Mouse (Mus musculus) liver, embryonic 15.5 days (tissue): ENCODE results near the gene Gm44511. TPM values are rescaled to one million over a fixed set of nuclear protein-coding genes. Genes with fewer than 3 reads are reported as not detected.

Experiments
- ATAC-seq: fragments of 200-750 bp; cut with Nextera tagmentation; 2 replicates; pipeline ENCODE4 v1.8.0; 2017; ENCODE audit warnings: moderate number of reproducible peaks, mild to moderate bottlenecking, moderate library complexity; ENCODE audit not compliant: insufficient read depth
- H3K27ac ChIP-seq: fragments of 300-500 bp; sonication (generic); replicated peaks from 2 replicates; pipeline ENCODE4 v1.5.1; 2015; ENCODE audit warnings: mild to moderate bottlenecking, inconsistent platforms
- H3K27me3 ChIP-seq: fragments of 300-500 bp; sonication (generic); 2 replicates; pipeline ENCODE4 v1.6.1; 2015; ENCODE audit warnings: mild to moderate bottlenecking, inconsistent platforms
- H3K36me3 ChIP-seq: fragments of 300-500 bp; sonication (generic); replicated peaks from 2 replicates; pipeline ENCODE4 v1.6.1; 2015; ENCODE audit warnings: moderate library complexity, mild to moderate bottlenecking, inconsistent platforms
- H3K4me1 ChIP-seq: fragments of 300-500 bp; sonication (generic); replicated peaks from 2 replicates; pipeline ENCODE4 v1.6.1; 2015; ENCODE audit warnings: inconsistent platforms
- H3K4me2 ChIP-seq: fragments of 300-500 bp; sonication (generic); 2 replicates; pipeline ENCODE4 v1.6.1; 2015; ENCODE audit warnings: moderate library complexity, mild to moderate bottlenecking, inconsistent platforms
- H3K4me3 ChIP-seq: fragments of 300-500 bp; sonication (generic); replicated peaks from 2 replicates; pipeline ENCODE4 v1.5.1; 2015; ENCODE audit warnings: mild to moderate bottlenecking, inconsistent platforms
- H3K9ac ChIP-seq: fragments of 300-500 bp; sonication (generic); 2 replicates; pipeline ENCODE4 v1.6.1; 2015; ENCODE audit warnings: moderate library complexity, mild to moderate bottlenecking, inconsistent platforms
- H3K9me3 ChIP-seq: fragments of 300-500 bp; sonication (generic); replicated peaks from 2 replicates; pipeline ENCODE4 v1.6.1; 2016; ENCODE audit warnings: inconsistent platforms
- WGBS: fragments of 180-500 bp; shearing (Covaris S2); methylation state at CpG from one replicate; pipeline ENCODE4 v1.1.7; 2015; ENCODE audit warnings: mixed read lengths; ENCODE audit not compliant: insufficient replicate concordance; 5-methylcytosine and 5-hydroxymethylcytosine counted together
- polyA plus RNA-seq: library from polyadenylated mRNA; unstranded; fragments of >200 nt; fragmentation: Nextera tagmentation; extraction: Ambion mirVana; gene quantifications from 2 replicates; pipeline ENCODE4 v1.2.1, GENCODE M21; 2015

Gm44511 gene
- polyA plus RNA-seq, 1 experiment from 2014 or later = not detected

DNA sequence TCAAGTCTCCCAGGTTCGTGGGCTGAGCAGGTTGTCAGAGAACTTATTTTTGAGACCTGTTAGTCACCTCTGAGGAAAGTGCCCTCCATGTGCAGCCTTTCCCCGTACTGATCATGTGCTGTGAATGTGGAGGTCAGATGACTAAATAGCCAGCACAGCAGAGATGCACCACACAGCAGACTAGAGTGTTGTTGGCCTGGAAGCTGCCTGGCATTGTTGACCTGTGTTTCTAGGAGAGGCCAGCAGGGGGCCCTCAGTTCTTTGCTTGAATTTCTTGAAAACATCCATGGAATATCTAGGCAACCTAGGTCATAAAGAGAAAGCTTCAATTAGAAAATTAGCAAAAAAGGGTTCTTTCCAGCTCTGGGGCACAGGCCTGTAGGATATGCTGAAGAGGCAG lies 23.8 kb upstream of the Gm44511 start:
- no peak overlapping the region for H3K9ac ChIP-seq
- no peak overlapping the region for H3K27ac ChIP-seq
- 36% methylated on average over 2 of the region's 2 CpGs for WGBS
- H3K36me3 ChIP-seq = no peaks in the 10 kb centered on the region
- H3K9me3 ChIP-seq = no peaks in the 10 kb centered on the region
- no peak overlapping the region for H3K4me2 ChIP-seq
- peaks cover 21% of the 10 kb centered on the region for H3K4me1 ChIP-seq
- no peak for ATAC-seq
- no peaks in the 10 kb centered on the region for H3K27me3 ChIP-seq
- no peak overlapping the region for H3K4me3 ChIP-seq

- Histone ChIP-seq H3K9me3 (no peaks in the 10 kb centered on the region), H3K4me1 (peaks cover 38% of the 10 kb centered on the region), H3K9ac (no peak overlapping the region), H3K27ac (no peak overlapping the region), H3K4me3 (no peak overlapping the region), H3K27me3 (no peaks in the 10 kb centered on the region), H3K4me2 (no peak overlapping the region), H3K36me3 (no peaks in the 10 kb centered on the region)
- 78% methylated on average over 4 of the region's 4 CpGs for WGBS
- ATAC-seq = no peak
These were observed 21.3 kb upstream of the Gm44511 start for GRCm38 (mm10) chr6:128847401-128847800.

DNA sequence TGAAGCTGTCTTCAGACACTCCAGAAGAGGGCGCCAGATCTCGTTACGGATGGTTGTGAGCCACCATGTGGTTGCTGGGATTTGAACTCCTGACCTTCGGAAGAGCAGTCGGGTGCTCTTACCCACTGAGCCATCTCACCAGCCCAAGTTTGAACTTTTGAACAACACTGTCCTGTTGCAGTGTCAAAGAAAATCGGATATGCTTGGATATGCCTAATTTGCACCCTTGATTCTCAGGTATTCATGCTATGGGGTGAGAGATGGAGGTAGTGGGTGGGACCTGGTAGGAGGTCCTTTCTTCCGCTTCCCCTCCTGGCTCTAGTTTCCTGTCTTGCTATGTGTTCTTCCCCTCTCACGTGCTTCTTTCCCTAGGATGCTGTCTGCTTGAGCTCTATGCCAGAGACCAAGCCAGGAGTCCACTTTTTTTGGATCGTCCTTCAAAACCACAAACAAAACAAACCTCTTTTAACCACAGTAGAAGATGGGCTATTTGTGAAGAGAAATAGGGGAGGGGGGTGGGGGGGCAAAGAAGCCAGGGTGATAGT lies 20.0 kb upstream of the Gm44511 start:
- ATAC-seq = peak; percentile 10
- Histone ChIP-seq H3K4me1 (peaks cover 42% of the 10 kb centered on the region), H3K36me3 (no peaks in the 10 kb centered on the region), H3K9ac (no peak overlapping the region), H3K9me3 (no peaks in the 10 kb centered on the region), H3K4me3 (no peak overlapping the region), H3K27me3 (no peaks in the 10 kb centered on the region), H3K27ac (no peak overlapping the region), H3K4me2 (no peak overlapping the region)
- WGBS = 31% methylated on average over 9 of the region's 9 CpGs

DNA sequence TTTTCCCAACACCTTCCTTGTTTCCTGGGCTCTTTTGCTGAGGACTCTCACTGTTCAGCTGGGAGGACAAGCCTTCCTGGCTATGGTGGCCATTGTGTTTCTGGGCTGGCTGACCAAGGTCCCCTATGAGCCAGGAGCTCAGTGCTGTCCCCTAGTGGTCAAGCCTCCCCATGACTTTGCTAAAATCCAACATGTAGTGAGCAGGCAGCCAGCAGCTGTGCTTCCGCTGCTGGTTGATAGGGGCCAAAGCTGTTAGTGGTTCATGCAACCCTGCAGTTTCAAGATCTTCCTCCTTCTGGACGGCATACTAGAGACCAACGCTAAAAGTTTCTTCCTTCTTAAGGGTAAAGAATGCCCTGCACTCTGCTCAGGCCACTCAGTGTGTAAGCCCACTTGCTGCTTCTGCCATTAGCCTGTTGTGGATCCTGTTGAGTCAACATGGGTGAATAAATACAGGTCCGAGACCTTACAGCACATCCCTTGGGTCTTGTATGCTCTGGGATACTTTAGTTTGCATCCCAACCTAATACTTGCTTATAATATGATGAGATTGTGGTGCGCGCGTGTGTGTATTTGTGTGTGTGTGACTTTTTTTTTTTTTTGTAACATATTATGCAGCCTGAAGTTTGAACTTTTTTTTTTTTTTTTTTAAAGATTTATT lies 19.3 kb upstream of the Gm44511 start:
- Histone ChIP-seq H3K27me3 (no peaks in the 10 kb centered on the region), H3K27ac (peak overlapping the region; percentile 69; the same call in 1 of the 2 replicates), H3K4me1 (peaks cover 42% of the 10 kb centered on the region), H3K36me3 (no peaks in the 10 kb centered on the region), H3K4me2 (peak overlapping the region; percentile 51), H3K4me3 (peak overlapping the region; percentile 15), H3K9ac (peak overlapping the region; percentile 15; the same call in 1 of the 2 replicates), H3K9me3 (no peaks in the 10 kb centered on the region)
- 15% methylated on average over 7 of the region's 7 CpGs for WGBS
- ATAC-seq = peak; percentile 28

GRCm38 (mm10) chr6:128844586-128845080 lies 18.5 kb upstream of the Gm44511 start:
- H3K27ac ChIP-seq = no peak overlapping the region
- 78% methylated on average over 5 of the region's 5 CpGs for WGBS

DNA sequence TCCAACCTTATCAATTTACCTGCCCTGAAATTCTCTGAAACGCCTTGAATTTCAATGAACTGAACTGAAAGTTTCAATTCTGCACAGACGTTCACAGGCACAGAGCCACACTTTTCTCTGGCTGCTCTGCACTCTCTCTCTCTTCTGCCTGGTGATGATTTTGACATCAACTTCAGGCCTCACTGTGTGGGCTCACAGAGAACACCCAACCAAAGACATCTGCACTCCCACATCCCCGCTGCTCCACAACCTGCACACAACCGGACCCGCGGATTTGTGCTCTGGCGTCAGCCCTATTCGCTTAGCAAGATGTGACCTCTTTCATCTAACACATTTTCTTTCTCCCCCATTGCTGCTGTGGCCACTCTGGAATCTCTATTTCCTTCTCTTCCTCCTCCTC lies 18.0 kb upstream of the Gm44511 start:
- Histone ChIP-seq H3K9me3 (no peaks in the 10 kb centered on the region), H3K4me3 (no peak overlapping the region; the same call in 1 of the 2 replicates), H3K4me1 (peaks cover 48% of the 10 kb centered on the region), H3K36me3 (no peaks in the 10 kb centered on the region), H3K9ac (no peak overlapping the region), H3K27me3 (no peaks in the 10 kb centered on the region), H3K27ac (no peak overlapping the region), H3K4me2 (peak overlapping the region; percentile 90)
- no peak for ATAC-seq
- WGBS = 29% methylated on average over 8 of the region's 8 CpGs

More at GRCm38 (mm10) chr6:128844586-128845080, 18.5 kb upstream of the Gm44511 start:
- ATAC-seq = no peak
- Histone ChIP-seq H3K36me3 (no peaks in the 10 kb centered on the region), H3K4me3 (no peak overlapping the region), H3K4me2 (0 out of 2 replicates have a peak overlapping the region, but pooled peaks have one; percentile 90), H3K9me3 (no peaks in the 10 kb centered on the region), H3K27me3 (no peaks in the 10 kb centered on the region), H3K4me1 (peaks cover 44% of the 10 kb centered on the region), H3K9ac (no peak overlapping the region)

GRCm38 (mm10) chr6:128843479-128843992 lies 17.4 kb upstream of the Gm44511 start:
- H3K9ac ChIP-seq = peak overlapping the region; percentile 65
- ATAC-seq = no peak
- no peaks in the 10 kb centered on the region for H3K36me3 ChIP-seq
- peak overlapping the region; percentile 90 for H3K4me2 ChIP-seq
- peak overlapping the region; percentile 76 for H3K4me3 ChIP-seq
- under 1% methylated on average over 22 of the region's 22 CpGs for WGBS
- H3K27me3 ChIP-seq = no peaks in the 10 kb centered on the region
- no peaks in the 10 kb centered on the region for H3K9me3 ChIP-seq
- H3K4me1 ChIP-seq = peaks cover 48% of the 10 kb centered on the region
- peak overlapping the region; percentile 81 for H3K27ac ChIP-seq

GRCm38 (mm10) chr6:128842945-128843478 lies 16.9 kb upstream of the Gm44511 start:
- peaks cover 49% of the 10 kb centered on the region for H3K4me1 ChIP-seq
- peak; percentile 60 for ATAC-seq
- under 1% methylated on average over 44 of the region's 44 CpGs for WGBS

GRCm38 (mm10) chr6:128842356-128842944 lies 16.3 kb upstream of the Gm44511 start:
- 2% methylated on average over 20 of the region's 20 CpGs for WGBS
- Histone ChIP-seq H3K4me1 (peaks cover 55% of the 10 kb centered on the region), H3K27ac (peak overlapping the region; percentile 69; the same call in 1 of the 2 replicates), H3K4me3 (peak overlapping the region; percentile 76), H3K36me3 (no peaks in the 10 kb centered on the region), H3K9ac (peak overlapping the region; percentile 70), H3K9me3 (no peaks in the 10 kb centered on the region), H3K27me3 (no peaks in the 10 kb centered on the region), H3K4me2 (peak overlapping the region; percentile 90)
- ATAC-seq = no peak

More at GRCm38 (mm10) chr6:128842945-128843478, 16.9 kb upstream of the Gm44511 start:
- Histone ChIP-seq H3K27me3 (no peaks in the 10 kb centered on the region), H3K4me2 (peak overlapping the region; percentile 90), H3K9ac (peak overlapping the region; percentile 70), H3K36me3 (no peaks in the 10 kb centered on the region), H3K27ac (peak overlapping the region; percentile 81), H3K9me3 (no peaks in the 10 kb centered on the region), H3K4me3 (peak overlapping the region; percentile 76)

GRCm38 (mm10) chr6:128841327-128842089 lies 15.4 kb upstream of the Gm44511 start:
- H3K9me3 ChIP-seq = no peaks in the 10 kb centered on the region
- peaks cover 63% of the 10 kb centered on the region for H3K4me1 ChIP-seq
- no peak overlapping the region for H3K9ac ChIP-seq
- H3K4me3 ChIP-seq = peak overlapping the region; percentile 76
- no peaks in the 10 kb centered on the region for H3K27me3 ChIP-seq
- no peak overlapping the region for H3K27ac ChIP-seq
- peak overlapping the region; percentile 90 for H3K4me2 ChIP-seq
- WGBS = 29% methylated on average over 4 of the region's 4 CpGs
- no peak for ATAC-seq
- no peaks in the 10 kb centered on the region for H3K36me3 ChIP-seq
